Mouse (Mus musculus): ENCODE measurements around the gene Agr2.

Agr2 gene

GRCm38 (mm10) chr12:36027171-36027570 lies 34.5 kb downstream of the Agr2 start:
- DNase-seq: no peak

- peak in 1 of 2 experiments; percentile 21 for DNase-seq
Observed at GRCm38 (mm10) chr12:36028968-36029645, 36.4 kb downstream of the Agr2 start.

GRCm38 (mm10) chr12:36029687-36030086 lies 37.0 kb downstream of the Agr2 start:
- DNase-seq: no peak

- DNase-seq: no peak
Observed at GRCm38 (mm10) chr12:36030660-36031363, 38.1 kb downstream of the Agr2 start.

- no peak for DNase-seq
Observed at GRCm38 (mm10) chr12:36032419-36032818, 39.7 kb downstream of the Agr2 start.

DNA sequence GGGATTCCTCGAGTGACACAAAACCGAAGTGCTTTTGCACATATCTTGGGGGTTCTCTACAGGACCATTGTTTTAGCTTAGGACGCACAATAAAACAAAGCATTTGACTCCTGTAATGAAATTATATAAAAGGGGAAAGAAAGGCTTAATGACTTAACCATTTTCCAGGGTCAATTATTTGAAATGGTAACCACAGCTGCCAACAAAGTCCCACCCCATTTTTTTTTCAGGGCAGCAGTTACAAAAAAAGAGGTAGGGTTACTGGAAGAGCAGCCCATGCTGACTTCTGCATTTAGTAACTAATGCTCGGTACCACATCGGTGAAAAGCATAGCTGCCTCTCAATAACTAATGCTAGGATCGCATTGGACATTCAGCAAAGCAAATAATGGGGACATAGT lies 42.8 kb downstream of the Agr2 start:
- no peak for DNase-seq

- no peak for DNase-seq
Observed at GRCm38 (mm10) chr12:36036121-36036520, 43.4 kb downstream of the Agr2 start.

DNA sequence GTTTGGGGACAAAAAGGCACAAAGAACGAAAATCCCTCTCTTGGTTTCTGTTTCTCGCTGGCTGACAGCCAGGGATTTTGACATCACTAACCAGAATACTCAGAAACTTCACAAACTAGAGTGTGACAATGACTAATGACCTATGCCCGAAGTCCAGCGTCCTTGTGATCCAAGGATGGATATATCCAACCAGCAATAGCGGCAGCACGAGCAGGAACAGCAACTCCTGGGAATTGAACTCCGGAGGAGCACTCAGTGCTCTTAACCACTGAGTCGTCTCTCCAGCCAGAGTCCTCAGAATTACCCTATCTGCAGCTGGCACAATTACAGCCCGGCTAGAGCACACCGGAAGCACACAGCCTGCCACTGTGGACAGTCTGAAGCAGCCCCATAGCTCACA lies 44.1 kb downstream of the Agr2 start:
- DNase-seq: no peak

DNA sequence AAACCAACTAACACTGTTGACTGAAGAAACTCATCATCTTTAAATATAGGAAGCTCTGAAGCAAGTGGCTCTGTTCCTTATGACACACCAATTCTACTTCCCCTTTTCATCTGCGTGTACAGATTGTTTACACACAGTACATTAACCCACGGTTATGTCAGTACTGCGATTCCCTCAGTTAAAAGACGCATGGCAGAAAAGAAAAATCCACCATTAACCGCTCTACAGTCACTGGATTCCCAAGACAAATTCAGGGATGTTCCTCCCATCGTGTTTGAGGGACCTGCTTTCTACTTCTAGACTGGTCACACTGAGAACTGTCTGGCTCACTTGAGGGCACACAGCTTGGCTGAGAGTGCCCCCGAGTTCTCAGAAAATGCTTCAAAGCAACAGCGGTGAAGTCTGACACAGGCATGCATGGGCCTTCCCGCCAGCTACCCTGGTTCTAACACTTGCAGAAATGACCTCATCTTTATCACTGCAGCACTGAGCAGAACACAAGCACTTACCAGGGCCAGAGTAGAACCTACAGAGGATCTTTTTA lies 46.9 kb downstream of the Agr2 start:
- peak; percentile 38 to 46 for DNase-seq

GRCm38 (mm10) chr12:36040571-36041280 lies 48.0 kb downstream of the Agr2 start:
- no peak for DNase-seq

- no peak for DNase-seq
Observed at GRCm38 (mm10) chr12:36041281-36041589, 48.5 kb downstream of the Agr2 start.

DNA sequence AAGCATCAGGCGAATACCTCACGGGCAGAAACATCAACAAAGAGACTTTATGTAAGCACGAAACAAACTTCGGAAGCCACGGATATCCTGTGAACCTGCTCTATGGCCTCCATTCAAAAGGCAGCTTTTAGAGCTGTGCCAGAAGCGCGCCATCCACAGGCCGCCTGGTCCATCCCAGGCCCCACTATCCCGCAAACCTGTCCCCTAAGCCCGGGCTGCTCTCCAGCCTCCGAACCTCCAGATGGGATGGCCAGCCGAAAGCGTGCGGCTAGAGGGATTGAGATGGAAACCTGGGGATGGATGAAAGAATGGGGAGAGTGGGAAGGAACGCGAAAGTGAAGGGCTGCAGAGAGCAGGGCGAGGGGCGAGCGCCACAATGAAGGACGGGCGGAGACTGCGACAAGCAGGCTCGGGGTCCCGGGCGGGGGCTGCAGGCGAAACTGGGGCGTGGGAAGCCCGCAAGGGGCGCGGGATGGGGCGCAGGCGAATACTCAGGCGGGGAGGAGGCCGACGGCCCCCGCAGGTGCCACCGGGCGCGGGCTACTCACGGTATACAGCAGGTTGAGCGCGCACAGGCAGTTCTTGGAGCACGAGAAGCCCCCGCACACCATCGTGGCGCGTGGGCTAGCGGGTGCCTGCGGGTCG lies 49.1 kb downstream of the Agr2 start:
- peak in 1 of 2 experiments; percentile 41 for DNase-seq

DNA sequence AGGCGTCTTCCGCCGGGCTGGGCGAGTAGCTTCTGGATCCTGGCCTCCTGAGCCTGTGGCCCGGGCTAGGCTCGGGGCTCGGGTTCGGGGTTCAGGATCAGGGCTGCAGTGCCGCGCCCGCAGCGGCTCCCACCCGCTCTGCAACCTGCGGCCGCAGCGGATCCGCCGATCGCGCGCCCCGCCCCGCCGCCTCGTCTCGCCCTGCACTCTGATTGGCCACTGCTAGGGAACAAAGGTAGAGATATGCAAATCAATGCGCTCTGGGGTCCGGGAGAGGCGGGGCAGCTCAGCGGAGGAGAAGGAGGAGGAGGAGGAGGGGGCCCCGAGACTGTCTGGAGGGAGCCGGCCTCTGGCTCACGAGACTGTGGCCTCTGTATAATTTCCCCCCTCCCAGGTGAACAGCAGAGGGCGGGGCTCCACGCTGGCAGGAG lies 49.7 kb downstream of the Agr2 start, which contains the start of gene Tspan13:
Gene Tspan13, minus strand, starts transcription at position 153 of the 431 bp plus-strand sequence.
- DNase-seq: peak; percentile 92

DNA sequence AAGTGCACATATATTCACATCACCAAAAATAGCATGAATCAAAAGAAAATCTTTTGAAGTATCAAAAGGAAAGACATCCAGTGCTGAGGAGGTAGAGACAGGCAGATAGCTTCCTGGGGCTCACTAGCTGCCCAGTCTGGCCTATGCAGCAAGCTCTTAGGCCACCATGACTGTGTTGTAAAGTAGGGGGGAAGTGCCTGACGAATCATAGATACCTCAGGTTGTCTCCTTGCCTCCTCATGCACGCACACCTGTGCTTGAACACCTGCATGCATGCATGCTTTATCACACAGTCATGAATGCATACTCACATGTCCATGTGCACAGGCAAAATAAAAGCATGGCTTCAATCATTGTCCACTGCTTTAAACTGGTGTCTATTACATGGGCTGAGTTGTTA lies 52.0 kb downstream of the Agr2 start:
- no peak for DNase-seq

DNA sequence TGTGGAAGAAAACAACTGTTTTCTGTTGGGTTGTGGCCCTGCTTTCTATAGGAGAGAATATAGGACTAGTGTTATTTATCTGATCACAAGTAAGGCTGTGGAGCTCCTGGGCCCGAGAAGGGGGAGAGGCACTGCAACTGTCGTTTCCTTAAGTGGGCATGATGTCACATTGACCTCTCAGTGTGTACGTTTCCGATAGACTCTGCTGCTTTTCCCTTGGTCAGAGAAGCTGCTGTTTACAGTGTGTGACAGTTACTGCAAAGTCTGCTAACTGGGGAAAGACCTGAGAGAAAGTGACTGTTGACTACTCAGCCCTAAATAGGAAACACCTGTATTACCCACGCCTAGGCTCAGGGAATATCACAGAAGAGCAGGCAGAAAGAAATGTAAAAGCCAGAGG lies 53.5 kb downstream of the Agr2 start:
- no peak for DNase-seq

DNA sequence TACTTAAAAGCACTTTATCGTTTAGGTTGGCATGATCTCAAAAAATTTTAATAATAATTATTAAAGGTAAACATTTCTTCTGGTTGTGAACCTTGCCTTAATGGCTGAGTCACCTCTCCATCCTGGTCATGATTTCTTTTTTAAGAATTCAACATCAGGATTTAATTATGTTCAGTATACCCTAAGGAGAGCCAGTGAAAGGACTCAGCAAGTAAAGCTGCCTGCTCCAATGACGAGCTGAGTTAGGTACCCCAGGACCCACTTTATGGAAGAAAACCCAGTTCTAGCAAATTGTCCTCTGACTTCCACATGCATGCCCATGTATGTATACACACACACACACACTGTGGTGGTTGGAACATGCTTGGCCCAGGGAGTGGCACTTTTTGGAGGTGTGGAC lies 54.9 kb downstream of the Agr2 start:
- DNase-seq: no peak

- DNase-seq: no peak
Observed at GRCm38 (mm10) chr12:36050276-36050675, 57.6 kb downstream of the Agr2 start.
